Mouse (Mus musculus): ENCODE data around the gene Spef1.

DNA sequence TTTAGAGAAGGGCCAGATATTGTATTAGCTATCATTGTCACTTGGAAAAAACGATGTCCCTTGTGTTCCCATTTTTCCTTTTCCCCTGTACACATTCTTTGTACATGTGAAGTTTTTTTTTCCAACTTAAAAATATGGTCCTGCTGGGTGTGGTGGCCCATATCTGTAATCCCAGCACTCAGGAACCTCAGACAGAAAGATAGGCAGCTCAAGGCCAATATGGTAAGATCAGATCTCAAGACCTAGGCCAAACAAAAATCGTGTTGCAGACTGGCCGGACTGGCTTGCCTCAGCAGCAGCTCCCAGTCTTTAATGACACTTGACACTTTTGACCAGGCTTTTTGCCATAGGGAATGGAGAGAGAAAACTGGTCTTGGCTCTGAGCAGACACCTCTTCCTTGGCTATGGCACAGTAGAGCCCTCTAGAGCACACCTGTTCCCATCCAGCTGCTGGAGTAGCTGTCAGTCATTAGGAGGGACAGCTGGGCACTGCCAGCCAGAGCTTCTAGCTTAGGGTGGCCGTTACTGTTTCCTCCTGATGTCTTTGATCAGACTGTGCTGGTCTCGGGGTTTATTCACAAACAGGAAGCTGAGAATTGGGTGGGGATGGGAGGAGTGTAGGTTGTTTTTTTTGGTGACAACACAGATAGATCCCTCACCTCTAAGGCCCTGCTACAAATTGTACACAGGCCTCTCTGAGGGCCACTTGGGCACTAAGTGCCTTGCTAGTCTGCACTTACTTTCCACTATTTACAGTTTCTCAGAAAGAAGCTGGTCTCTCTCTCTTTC lies 2.6 kb upstream of the Spef1 start:
- TF ChIP-seq CTCF (IDR thresholded peaks at IDR 0.05; ENCODE audit: extremely low read depth, insufficient read length, insufficient replicate concordance, low read depth, low read length) (no peak), POLR2A (IDR thresholded peaks at IDR 0.05; ENCODE audit: low read depth, low read length) (no peak)

Data from small intestine, adult 2 months (tissue).